Mouse (Mus musculus) gastrocnemius, postnatal 25 days (tissue): ENCODE measurements around the gene Olfr429. TPM values are rescaled to one million over a fixed set of nuclear protein-coding genes. Genes with fewer than 3 reads are reported as not detected.
"Not testable (repeated sequence)": the region's sequence is repeated elsewhere in the genome, so short reads cannot be mapped to it uniquely, and the experiment has no call there.

Experiments used
- DNase-seq: peaks from one replicate; pipeline ENCODE4 v3.0.0; 2022
- long read RNA-seq, 2 experiments: library from polyadenylated mRNA; stranded (forward); transcript quantifications; one replicate each; pipeline ENCODE4 v2.0.0; 2021
- total RNA-seq, 2 experiments: library from RNA; stranded (reverse); gene quantifications; 1 replicate in 1 of 2; 2 replicates in 1 of 2; pipeline ENCODE4 v1.2.3; 2021

Olfr429 gene
- not detected for total RNA-seq
- long read RNA-seq, experiment 1: 0 reads
- long read RNA-seq, experiment 2: 0 reads

DNA sequence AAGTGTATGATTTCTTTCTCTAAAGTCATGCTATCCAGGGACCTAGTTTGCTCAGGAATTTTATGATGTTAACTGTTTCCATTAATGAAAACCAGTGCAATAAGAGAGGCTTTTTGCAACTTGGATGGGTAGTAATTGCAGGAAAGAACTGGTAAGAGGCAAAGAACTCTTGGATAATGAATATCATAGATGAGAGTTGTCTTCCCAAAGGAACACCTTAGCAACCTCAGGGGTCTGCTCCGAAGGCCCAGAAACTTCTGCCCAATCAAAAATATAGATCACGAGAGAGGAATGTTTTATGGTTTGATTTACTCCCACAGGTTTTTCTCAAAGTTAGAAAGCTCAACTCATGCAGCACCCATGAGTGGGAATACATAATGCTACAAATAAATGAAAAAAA is at the start of gene Olfr429:
TSS of gene Olfr429 (plus strand) at position 301 of the 400 bp plus-strand sequence.
- no peak for DNase-seq

DNA sequence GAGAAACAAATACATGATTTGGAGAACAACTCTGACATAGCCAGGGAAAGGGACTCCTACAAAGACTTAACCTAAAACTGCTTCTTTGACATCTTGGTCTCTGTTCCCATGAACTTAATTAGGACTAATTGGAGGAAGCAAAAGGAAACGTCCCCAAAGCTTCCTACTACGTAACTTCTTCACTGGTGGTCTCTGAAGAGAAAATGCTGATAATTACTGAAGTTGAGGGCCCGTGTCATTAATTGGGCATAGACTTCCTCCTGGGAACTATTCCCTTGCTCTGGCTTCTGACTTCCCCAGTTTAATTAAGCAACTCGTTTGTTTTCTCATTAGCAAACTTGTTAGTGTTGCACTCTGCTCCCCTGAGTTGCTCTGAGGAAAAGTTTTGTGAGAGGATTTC is 48.3 kb upstream of the Olfr429 start:
- DNase-seq: no peak

DNA sequence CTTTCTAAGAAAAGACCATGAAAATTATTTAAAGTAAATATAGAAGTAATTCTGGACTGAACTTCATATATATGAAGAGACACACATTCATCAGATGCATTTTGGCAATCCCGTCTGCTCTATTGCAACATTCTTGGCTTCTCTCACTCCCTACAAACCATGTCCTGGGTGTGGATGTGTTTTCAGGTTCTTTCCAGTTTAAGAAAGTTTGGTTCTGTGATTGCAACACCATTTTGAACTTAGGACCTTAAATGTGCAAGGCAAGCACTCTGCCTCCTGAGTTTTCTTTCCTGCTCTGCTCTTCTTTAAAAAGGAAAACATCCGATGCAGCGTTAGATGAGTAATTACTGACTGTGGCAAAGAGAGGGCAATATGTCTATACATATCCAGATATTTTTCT is 45.7 kb upstream of the Olfr429 start:
- no peak for DNase-seq

DNA sequence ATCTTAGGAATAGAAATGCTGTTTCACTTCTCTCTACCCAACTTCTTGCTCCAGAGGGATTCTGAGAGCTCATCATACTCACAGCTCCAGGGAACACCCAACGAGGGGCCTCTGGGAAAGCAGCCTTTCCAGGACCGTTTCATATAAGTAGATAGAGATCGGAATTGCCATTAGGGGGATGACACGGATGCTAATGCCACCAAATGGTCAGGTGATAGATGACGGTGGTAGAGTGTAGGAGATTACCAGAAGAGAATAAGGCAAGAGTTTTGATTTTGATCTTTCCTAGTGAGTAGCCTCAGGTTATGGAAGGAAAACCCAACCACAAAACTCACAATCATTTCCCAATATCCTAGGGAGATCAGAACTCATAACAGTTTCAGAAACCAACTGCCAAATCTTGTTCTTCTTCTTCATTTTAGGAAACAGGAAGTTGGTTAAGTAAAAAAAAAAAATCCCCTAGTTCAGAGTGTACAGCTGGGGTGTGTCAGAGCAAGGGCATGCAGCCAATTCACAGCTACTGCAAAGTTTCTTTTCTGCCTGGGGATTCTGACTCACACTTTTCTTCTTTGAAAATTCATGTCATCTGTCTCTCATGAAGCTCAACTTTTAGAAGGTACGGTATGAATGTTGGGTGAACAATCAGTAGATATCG is 43.5 kb upstream of the Olfr429 start, which contains the start of gene Olfr433:
TSS of gene Olfr433 (plus strand) at position 183 of the 655 bp plus-strand sequence.
- peak; percentile 60 for DNase-seq

DNA sequence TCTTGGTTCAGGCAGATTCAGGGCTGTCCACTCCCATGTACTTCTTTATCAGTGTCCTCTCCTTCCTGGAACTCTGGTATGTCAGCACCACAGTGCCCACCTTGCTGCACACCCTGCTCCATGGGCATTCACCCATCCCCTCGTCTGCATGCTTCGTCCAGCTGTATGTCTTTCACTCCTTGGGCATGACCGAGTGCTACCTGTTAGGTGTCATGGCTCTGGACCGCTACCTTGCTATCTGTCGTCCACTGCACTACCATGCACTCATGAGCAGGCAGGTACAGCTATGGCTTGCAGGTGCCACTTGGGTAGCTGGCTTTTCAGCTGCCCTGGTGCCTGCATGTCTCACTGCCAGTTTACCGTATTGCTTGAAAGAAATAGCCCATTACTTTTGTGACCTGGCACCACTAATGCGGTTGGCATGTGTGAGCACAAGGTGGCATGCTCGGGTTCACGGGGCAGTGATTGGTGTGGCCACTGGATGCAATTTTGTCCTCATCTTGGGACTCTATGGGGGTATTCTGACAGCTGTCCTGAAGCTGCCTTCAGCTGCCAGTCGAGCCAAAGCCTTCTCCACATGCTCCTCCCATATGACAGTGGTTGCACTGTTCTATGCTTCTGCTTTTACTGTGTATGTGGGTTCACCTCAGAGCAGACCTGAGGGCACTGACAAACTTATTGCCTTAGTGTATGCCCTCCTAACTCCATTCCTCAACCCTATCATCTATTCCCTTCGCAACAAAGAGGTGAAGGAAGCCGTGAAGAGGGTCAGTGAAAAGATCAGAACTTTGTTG is 41.8 kb upstream of the Olfr429 start:
- DNase-seq: not testable (repeated sequence)

DNA sequence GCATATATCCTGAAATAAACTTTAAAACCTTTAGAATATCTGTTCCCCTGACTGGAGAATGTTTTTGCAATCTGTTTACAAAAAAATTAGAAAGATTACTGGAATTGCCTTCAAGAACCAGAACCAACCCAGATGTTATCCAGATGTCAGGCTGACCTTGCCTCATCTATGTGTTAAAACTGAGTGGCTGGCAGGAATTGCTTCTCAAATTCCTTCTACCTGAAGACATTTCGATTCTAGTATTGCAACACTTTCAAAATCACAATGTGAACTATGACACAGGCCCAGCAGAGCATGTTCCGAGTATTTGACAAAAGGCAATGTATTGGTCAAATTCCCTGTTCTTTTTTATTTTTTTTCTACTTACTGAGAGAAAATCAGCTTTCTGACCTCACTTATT is 39.7 kb upstream of the Olfr429 start:
- DNase-seq: peak; percentile 26

DNA sequence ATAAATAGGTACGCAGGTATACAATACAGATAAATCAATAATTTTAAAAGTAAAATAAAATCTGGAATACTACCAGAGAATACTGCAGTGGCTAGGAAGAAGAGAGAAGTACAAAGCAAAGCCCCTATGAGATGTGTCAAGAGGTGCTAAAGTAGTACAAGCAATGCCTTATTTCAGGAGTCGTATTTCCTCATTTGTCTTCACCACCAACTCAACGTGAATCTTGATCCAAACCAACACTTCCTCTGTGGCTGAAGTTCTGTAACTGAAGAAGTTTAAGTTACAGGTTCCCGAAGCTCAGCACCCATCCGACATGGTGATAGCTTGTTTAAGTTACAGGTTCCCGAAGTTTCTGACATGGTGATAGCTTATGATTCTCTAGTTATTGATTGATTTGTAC is 35.9 kb upstream of the Olfr429 start:
- not testable (repeated sequence) for DNase-seq

DNA sequence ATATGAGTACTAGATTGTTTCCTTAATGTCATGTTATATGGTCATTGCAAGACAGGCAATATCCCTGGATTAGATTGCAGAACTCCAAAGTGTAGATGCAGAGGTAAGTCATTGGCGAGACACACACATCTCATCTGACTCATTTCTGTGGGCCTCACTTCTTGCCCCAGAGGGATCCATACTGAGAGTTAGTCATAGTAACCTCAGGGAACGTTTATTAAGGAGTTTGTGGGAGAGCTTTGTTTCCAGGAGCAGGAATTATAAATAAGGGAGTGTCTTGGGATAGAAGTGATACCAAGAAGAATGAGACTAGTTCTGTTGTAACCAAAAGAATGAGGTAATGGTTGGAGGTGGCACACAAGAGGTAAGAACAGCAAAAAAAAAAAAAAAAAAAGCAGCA is 35.2 kb upstream of the Olfr429 start, which contains the start of gene Olfr432:
TSS of gene Olfr432 (plus strand) at position 313 of the 400 bp plus-strand sequence.
- DNase-seq: no peak

DNA sequence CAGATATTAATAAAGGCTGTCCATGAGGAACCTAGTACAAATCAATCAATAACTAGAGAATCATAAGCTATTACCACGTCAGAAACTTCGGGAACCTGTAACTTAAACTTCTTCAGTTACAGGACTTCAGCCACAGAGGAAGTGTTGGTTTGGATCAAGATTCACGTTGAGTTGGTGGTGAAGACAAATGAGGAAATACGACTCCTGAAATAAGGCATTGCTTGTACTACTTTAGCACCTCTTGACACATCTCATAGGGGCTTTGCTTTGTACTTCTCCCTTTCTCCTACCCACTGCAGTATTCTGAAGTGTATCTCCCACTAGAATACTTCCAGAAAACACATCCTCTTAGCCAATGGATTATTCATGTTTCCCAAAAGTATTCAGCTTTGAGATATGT is 34.8 kb upstream of the Olfr429 start:
- DNase-seq: not testable (repeated sequence)

DNA sequence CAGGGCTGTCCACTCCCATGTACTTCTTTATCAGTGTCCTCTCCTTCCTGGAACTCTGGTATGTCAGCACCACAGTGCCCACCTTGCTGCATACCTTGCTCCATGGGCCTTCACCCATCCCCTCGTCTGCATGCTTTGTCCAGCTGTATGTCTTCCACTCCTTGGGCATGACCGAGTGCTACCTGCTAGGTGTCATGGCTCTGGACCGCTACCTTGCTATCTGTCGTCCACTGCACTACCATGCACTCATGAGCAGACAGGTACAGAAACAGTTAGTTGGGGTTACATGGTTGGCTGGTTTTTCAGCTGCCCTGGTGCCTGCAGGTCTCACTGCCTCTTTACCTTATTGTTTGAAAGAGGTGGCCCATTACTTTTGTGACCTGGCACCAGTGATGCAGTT is 33.6 kb upstream of the Olfr429 start:
- DNase-seq: no peak

DNA sequence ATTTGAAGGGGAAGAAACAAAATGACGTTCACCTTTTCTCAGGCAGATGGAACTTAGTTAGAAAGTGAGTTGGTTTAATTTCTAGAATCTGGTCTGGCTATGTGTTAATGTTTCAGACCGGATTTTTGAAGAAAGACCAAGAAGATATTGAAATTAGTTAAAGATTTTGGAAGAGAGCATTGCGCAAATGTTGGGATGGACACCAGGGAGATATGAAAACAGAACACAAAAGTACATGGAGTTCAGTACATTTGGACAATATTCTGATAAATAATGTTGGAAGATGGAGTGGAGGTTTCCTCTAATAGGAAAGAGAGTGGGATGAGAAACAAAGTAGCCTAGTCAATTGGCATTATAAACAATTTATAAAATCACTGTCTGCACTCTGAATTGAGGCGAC is 32.6 kb upstream of the Olfr429 start:
- DNase-seq: no peak

DNA sequence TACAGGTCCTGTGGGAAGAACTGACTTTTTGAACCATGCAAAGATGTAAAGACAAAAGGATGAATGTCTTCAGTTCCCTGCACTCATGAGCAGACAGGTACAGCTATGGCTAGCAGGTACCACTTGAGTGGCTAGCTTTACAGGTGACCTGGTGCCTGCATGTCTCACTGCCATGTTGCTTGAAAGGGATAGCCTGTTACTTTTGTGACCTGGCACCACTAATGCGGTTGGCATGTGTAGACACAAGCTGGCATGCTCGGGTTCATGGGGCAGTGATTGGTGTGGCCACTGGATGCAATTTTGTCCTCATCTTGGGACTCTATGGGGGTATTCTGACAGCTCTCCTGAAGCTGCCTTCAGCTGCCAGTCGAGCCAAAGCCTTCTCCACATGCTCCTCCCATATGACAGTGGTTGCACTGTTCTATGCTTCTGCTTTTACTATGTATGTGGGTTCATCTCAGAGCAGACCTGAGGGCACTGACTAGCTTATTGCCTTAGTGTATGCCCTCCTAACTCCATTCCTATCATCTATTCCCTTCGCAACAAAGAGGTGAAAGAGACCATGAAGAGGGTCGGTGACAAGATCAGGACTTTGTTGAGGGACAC is 32.1 kb upstream of the Olfr429 start:
- no peak for DNase-seq

DNA sequence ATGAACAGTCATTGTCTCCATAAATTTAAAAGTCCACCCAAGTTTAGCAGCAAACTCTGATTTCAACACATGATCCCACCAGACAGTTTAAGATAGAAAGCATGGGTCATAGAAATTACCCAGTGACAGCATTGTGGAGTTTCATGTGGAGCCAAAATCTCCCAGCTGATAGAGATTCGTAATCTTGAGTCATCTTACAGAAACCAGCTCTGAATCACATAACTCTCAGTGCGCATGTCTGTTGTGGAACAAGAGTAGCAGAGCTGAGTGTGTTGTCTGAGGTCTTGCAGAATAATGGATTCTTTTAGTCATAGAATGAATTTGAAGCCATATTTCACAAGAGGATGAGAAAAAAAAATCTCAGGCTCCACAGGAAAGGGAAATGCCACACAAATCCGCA is 31.1 kb upstream of the Olfr429 start:
- DNase-seq: no peak

DNA sequence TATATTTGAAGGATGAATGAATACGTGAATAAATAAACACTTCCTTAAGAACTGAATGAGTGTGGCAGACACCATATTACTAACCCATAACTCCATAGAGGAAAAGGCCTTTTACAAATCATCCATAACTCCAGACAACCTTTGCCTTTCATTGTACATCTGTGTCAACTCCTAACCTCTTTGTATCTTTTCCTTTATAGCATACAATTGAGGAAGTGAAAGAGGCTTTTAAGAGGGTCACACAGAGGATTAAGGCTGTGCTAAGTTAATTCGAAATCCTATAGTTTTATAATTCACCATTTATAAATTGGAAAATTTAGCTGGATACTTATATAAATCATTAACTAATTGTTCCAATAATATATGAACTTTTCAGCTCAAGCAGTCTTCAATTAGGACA is 28.9 kb upstream of the Olfr429 start:
- no peak for DNase-seq

DNA sequence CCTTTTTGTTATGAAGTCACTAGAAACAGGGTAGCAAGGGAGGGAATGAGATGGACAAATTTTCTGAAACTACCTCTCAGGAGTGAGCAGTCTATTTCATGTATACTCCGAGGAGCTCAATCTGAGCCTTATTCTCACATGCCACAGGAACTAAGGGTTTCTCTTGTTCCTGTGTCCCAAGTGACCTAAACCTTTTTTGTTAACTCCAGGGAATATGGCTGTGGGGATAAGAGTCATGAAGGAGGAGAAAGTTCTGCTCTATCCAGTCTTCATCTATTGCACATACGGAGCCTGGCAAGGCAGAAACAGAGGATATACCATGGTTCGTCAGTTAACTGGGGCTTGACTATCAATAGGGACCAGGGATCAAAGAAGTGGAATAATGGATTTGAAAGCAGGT is 17.8 kb upstream of the Olfr429 start, which contains the start of gene Olfr430:
TSS of gene Olfr430 (plus strand) at position 301 of the 400 bp plus-strand sequence.
- DNase-seq: no peak

DNA sequence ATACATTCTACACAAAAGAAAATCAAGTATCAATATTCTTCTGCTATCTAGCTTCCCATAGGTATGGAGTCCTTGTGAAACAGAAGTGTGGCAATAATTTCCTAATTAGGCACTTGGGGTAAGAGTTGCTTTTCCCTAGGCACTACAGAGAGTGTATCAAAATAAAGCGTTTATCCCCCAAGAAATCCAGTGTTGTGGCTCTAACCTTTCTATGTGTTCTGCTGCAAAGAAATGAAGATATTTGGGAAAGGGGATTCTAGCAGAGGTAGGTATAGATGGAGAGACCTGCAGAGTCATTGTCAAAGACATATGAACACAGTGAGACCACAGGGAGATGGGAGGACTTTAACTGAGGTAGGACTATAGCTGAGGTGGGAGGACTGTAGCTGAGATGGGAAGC is 12.5 kb downstream of the Olfr429 start, which contains the start of gene Olfr427:
TSS of gene Olfr427 (plus strand) at position 301 of the 400 bp plus-strand sequence.
- DNase-seq: no peak

DNA sequence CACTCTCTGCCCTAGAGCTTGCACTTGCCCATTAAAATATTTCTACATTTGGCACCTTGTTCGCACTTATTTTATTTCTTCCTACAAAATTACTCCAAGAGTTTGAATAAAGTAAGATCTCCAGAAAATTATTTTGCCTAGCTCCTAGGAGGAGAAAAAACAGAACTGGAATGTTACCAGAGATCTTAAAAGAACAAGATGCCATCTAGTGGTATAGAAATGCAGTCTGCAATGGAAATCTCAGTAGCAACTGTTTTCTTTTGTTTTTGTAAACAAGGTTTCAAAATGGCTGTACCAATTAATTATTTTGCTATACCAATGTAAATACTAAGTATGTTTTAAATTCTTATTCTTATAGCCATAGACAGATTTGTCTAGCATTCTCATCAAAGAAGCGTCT is 19.6 kb downstream of the Olfr429 start:
- DNase-seq: no peak

DNA sequence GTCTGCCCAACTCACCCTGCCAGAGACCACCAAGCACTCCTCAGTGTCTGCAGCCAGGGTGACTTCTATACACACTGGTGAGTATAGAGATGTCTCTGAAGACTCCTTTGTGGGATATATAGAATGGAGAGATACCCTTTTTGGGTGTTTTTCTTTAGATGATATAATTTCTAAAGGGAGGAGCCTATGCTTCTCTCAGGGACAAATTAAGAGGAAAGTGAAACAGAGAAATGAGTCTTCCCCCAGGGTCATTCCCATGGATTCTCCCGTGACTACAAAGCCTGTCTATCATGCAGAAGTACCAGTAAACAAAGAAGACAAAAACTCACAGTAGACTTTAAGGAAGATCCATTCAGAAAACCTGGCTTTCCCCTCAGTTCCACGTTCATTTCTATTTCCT is 36.9 kb downstream of the Olfr429 start, which contains the start of gene Olfr231:
TSS of gene Olfr231 (minus strand) at position 101 of the 400 bp plus-strand sequence.
- DNase-seq: no peak

DNA sequence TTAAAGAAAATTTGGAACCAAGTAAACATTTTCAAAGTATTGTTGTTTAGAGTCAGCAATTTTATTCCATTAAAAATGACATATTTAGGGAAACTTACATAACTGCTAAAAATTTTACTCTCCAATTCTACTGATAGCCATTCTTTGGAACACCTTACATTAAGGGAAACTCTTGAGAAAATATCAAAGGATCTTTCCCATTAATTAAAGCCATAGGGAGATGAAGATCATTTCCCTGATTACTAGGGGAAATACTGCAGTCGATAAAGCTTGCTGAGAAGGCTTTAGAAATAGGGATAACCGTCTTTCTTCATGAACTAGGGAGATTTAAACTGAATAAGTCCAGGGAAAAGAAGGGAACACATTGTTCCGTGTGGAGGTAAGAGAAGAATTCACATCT is 47.1 kb downstream of the Olfr429 start, which contains the start of gene Olfr424:
TSS of gene Olfr424 (plus strand) at position 301 of the 400 bp plus-strand sequence.
- no peak for DNase-seq

DNA sequence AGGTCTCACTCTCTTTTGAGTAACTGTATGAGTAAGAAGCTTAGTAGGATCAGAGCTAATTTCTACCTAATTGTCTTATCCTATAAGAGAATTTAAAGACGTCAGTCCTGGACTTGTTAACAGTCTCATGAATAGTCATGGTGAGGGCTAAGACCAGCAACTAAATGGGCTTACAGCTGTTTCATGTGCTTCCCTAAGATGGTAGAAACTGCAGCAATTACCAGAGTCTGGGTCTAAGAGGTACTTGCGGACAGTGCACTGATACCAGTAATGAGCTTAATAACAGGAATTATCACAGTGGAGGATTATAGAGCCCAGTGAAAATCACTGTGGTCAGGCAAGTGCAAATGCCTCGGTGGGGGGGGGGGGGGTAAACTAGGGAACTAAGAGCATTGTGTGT is 47.9 kb downstream of the Olfr429 start:
- no peak for DNase-seq
